Mouse (Mus musculus) heart, postnatal 0 days (tissue): ENCODE results near the gene Ppm1b.

Source experiments
- CTCF ChIP-seq: IDR thresholded peaks from 2 replicates; pipeline ENCODE4 v1.5.1; 2016; ENCODE audit warnings: antibody characterized with exemption, control low read depth, low read depth
- EP300 ChIP-seq: IDR thresholded peaks from 2 replicates; pipeline ENCODE4 v1.6.1; 2016; ENCODE audit warnings: antibody characterized with exemption, low read depth

- TF ChIP-seq EP300 = no peak
- no peak for TF ChIP-seq CTCF
These were observed 67.7 kb downstream of the Ppm1b start for GRCm38 (mm10) chr17:85024237-85024636.
